Mouse (Mus musculus): ENCODE data around the gene Kctd5. TPM values are rescaled to one million over a fixed set of nuclear protein-coding genes. Genes with fewer than 3 reads are reported as not detected.

Gene Kctd5
- polyA plus RNA-seq, 1 experiment from 2014 or later: 73.4 TPM

DNA sequence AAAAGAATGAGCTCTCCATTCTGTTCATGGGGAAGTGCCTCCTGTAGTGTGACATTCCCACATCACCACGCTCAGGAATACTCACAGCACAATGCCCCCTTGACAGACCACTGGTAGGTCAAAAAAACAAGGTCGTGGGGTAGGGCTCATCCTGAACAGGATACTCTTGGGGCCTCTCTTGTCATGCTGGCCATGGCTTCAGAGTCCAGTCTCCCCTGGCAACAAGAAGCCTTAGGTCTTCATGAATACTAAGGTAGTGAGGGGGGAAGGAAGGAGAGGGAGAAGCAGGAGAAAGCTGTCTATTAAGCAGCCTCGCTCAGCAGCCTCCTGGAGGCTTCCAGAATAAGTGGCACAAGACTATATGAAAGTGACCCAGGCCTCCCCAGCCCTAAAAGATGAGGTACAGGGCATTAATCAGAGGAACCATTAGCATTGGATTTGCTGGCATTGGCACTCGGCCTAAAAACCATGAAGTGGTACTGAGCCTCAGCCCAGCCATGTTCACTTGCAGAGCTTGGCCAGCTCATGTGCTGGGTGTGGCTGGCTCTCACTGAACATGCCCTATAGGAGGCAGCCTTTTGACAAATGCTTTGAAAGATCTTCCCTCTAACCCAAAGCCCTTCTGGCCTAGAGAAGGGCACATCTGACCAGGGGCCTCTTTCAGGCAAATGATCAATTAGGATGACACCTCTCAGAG lies 10.7 kb downstream of the Kctd5 start:
- Histone ChIP-seq H3K27ac (0 out of 2 replicates have a peak overlapping the region, but pooled peaks have one; percentile 14), H3K4me1 (peaks cover 11% of the 10 kb centered on the region; the same call in 1 of the 2 replicates), H3K4me2 (no peak overlapping the region), H3K27me3 (replicated peaks) (no peaks in the 10 kb centered on the region), H3K36me3 (replicated peaks) (peaks cover 24% of the 10 kb centered on the region), H3K9ac (no peak overlapping the region), H3K4me3 (no peak overlapping the region), H3K9me3 (no peaks in the 10 kb centered on the region)
- WGBS: 78% methylated on average over 4 of the region's 4 CpGs
- ATAC-seq (replicated peaks): no peak

- no peak overlapping the region for H3K4me3 ChIP-seq
- H3K4me1 ChIP-seq: 0 out of 2 replicates have a peak, but pooled peaks cover 4% of the 10 kb centered on the region
- no peaks in the 10 kb centered on the region for H3K27me3 ChIP-seq (replicated peaks)
- H3K9me3 ChIP-seq: no peaks in the 10 kb centered on the region
- WGBS: 96% methylated on average over 5 of the region's 5 CpGs
- H3K27ac ChIP-seq: no peak overlapping the region
- no peak for ATAC-seq (replicated peaks)
- H3K4me2 ChIP-seq: no peak overlapping the region
- no peak overlapping the region for H3K9ac ChIP-seq
- H3K36me3 ChIP-seq (replicated peaks): peaks cover 61% of the 10 kb centered on the region
Observed at GRCm38 (mm10) chr17:24057730-24058245, 15.5 kb downstream of the Kctd5 start.

DNA sequence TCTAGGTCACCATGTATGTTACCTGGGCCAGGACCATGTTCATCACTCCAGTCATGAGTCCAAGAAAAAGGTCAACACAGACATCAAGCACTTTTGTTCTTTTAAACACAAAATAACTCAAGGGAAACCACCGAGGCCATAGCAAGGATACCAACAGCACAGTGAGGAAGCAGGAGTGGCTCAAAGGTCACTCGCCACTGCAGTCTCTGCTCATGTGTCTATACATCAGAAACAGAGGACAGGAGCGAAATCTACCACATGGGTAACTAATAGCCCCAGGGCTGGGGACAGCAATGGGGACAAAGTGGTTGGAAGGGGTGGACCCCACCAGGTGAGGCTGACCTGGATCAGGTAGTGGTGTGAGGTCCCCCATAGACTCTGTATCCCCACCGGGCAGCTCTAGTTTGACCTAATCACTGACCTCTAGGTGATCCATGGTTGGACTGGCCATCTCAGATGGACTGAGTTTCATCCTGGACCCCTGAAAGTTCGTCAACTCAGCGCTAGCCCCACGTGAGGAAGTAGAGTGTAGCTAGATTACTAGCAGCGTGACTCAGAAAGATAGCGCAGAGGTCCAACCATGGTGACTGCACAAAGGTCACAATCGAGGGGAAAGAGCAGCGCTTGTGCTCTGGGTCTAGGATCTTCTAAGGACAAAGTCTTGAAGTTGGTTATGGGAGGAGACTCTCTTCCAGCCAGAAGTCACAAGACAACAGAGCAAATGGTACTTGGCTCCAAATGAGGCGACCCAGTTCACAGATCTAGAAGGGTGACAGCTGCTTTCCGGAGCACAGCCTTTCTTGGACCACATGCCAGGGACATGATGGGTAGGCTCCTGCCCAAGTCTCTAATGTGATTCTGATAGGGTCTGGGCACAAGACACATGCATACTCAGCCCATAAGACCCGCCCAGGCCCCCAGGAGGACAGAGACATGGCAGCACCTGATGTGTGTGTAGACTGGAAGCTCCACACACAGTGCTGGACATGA lies 16.4 kb downstream of the Kctd5 start:
- Histone ChIP-seq H3K36me3 (replicated peaks) (peaks cover 68% of the 10 kb centered on the region), H3K9ac (no peak overlapping the region), H3K4me2 (no peak overlapping the region), H3K4me1 (no peaks in the 10 kb centered on the region), H3K27ac (no peak overlapping the region), H3K9me3 (no peaks in the 10 kb centered on the region), H3K4me3 (no peak overlapping the region), H3K27me3 (replicated peaks) (no peaks in the 10 kb centered on the region)
- no peak for ATAC-seq (replicated peaks)
- WGBS: 95% methylated on average over 14 of the region's 14 CpGs

DNA sequence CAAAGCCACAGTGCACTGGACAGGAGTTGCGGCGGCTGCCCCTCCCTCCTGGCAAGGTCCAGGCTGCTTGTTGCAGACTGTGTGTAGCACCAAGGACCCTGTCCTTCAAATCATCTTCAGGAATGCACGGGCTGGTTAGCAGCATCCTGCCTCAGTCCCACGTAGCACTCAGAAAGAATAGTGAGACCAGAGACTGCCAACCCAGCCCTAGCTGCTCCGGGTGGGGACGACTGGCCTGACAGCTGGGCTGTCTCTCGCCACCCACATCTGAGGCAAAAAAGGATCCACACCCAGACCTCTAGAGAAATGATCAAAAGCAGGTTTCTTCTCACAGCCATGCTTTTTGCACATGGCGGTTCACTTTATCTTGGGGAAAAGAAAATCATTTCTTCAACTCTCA lies 24.3 kb downstream of the Kctd5 start:
- no peak overlapping the region for H3K9ac ChIP-seq
- H3K36me3 ChIP-seq (replicated peaks): peaks cover 46% of the 10 kb centered on the region
- no peaks in the 10 kb centered on the region for H3K27me3 ChIP-seq (replicated peaks)
- 96% methylated on average over 8 of the region's 8 CpGs for WGBS
- no peaks in the 10 kb centered on the region for H3K4me1 ChIP-seq
- ATAC-seq (replicated peaks): no peak
- H3K27ac ChIP-seq: no peak overlapping the region
- no peak overlapping the region for H3K4me2 ChIP-seq
- H3K4me3 ChIP-seq: no peak overlapping the region
- no peaks in the 10 kb centered on the region for H3K9me3 ChIP-seq

DNA sequence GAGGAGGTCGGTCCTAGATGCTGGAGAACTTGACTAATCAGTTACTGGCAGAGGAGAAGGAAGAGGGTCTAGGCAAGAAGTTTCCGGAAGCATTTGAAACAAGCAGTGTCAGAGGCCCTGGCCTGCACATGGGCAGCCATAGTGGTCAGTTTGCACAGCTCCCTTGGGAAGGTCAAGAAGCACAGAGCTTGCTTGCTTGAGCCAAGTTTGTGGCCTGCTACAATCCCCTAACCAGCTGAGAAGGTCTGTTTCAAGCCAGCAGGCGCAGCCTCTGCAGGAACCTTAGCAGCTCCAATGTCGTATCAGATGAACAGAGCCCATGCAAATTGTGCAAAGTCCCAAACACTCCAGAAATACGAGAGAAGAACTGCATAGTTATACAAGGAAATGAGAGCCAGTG lies 25.2 kb downstream of the Kctd5 start:
- Histone ChIP-seq H3K36me3 (replicated peaks) (peaks cover 43% of the 10 kb centered on the region), H3K4me1 (no peaks in the 10 kb centered on the region), H3K27me3 (replicated peaks) (no peaks in the 10 kb centered on the region), H3K9ac (no peak overlapping the region), H3K27ac (no peak overlapping the region), H3K9me3 (no peaks in the 10 kb centered on the region), H3K4me2 (no peak overlapping the region), H3K4me3 (no peak overlapping the region)
- no peak for ATAC-seq (replicated peaks)
- WGBS: 93% methylated on average over 5 of the region's 5 CpGs

DNA sequence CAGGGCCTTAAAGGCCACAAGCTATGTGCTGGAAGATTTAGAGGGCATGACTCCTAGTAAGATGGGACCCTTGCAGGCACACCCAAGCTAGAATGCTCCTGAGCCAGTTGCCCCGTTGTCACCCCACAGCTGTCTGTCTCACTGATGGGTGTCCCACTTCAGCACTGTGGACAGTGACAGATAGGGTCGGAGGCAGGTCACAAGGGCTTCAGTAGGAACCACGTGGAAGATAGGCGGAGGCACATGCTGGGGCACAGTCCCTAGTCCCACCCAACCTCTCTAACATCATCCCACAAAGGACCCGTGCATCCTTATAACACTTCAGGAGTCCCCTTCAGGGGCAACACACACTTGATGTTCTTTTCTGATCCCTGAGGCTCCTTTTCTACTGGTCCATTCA lies 27.3 kb downstream of the Kctd5 start:
- Histone ChIP-seq H3K27ac (no peak overlapping the region), H3K4me2 (no peak overlapping the region), H3K4me3 (no peak overlapping the region), H3K27me3 (replicated peaks) (no peaks in the 10 kb centered on the region), H3K4me1 (no peaks in the 10 kb centered on the region), H3K36me3 (replicated peaks) (peaks cover 29% of the 10 kb centered on the region), H3K9me3 (no peaks in the 10 kb centered on the region), H3K9ac (no peak overlapping the region)
- 61% methylated on average over 5 of the region's 5 CpGs for WGBS
- no peak for ATAC-seq (replicated peaks)

- H3K27me3 ChIP-seq (replicated peaks): no peaks in the 10 kb centered on the region
- no peak overlapping the region for H3K4me3 ChIP-seq
- H3K27ac ChIP-seq: no peak overlapping the region
- WGBS: 85% methylated on average over 10 of the region's 10 CpGs
- no peak overlapping the region for H3K9ac ChIP-seq
- peaks cover 25% of the 10 kb centered on the region for H3K36me3 ChIP-seq (replicated peaks)
- no peaks in the 10 kb centered on the region for H3K9me3 ChIP-seq
- H3K4me1 ChIP-seq: no peaks in the 10 kb centered on the region
- no peak overlapping the region for H3K4me2 ChIP-seq
- ATAC-seq (replicated peaks): no peak
Observed at GRCm38 (mm10) chr17:24045608-24046007, 27.7 kb downstream of the Kctd5 start.

DNA sequence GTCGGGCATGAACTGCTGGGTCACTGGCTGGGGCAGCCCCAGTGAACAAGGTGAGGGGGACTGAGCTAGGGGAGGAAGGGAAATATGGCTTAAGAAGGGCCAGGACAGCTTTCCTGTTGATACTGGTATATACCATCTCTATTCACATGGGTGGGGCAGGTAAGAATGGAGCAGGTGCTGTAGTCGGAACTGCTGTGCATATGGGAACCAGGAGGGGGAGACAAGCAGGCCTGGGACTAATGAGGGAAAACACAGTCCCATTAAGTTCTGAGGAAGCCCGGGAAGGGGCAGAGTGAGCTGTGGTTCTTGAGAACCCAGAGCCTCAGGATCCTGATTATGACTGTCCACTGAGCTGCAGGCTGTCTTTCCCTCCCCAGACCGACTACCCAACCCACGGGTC lies 28.8 kb downstream of the Kctd5 start:
- no peak overlapping the region for H3K4me3 ChIP-seq
- no peaks in the 10 kb centered on the region for H3K27me3 ChIP-seq (replicated peaks)
- H3K36me3 ChIP-seq (replicated peaks): peaks cover 20% of the 10 kb centered on the region; the same call in 1 of the 2 replicates
- no peak overlapping the region for H3K9ac ChIP-seq
- H3K4me1 ChIP-seq: no peaks in the 10 kb centered on the region
- H3K4me2 ChIP-seq: no peak overlapping the region
- WGBS: 77% methylated on average over 5 of the region's 5 CpGs
- no peak overlapping the region for H3K27ac ChIP-seq
- H3K9me3 ChIP-seq: no peaks in the 10 kb centered on the region
- no peak for ATAC-seq (replicated peaks)

DNA sequence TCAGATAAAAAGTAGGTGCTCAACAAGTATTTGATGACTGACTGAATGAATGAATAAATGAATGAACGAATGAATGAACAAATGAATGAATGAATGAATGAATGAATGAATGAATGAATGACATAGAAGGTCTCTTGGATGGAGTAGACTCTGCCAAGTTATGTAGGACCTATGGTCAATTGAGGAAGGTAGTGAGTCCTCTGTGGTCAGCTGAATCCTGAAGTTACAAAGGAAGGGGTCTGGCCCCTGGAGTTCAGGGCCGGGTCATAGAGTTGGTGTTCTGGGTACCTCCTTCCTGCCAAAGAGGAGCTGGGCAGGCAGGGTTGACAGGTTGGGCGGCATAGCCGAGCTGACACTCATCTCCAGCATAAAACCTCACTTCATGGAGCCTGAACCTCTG lies 35.4 kb downstream of the Kctd5 start, which contains the start of gene Prss27:
TSS of gene Prss27 (plus strand) at position 301 of the 400 bp plus-strand sequence.
- Histone ChIP-seq H3K4me3 (no peak within 1 kb of the TSS), H3K4me1 (no peaks in the 10 kb centered on the region), H3K27ac (no peak within 1 kb of the TSS), H3K9ac (no peak within 1 kb of the TSS), H3K9me3 (no peaks in the 10 kb centered on the region), H3K4me2 (no peak within 1 kb of the TSS), H3K27me3 (replicated peaks) (no peaks in the 10 kb centered on the region), H3K36me3 (replicated peaks) (no peaks in the 10 kb centered on the region)
- no peak for ATAC-seq (replicated peaks)
- 73% methylated on average over 4 of the region's 4 CpGs for WGBS

GRCm38 (mm10) chr17:24037360-24037759 lies 35.9 kb downstream of the Kctd5 start:
- Histone ChIP-seq H3K36me3 (replicated peaks) (no peaks in the 10 kb centered on the region), H3K9ac (no peak overlapping the region), H3K4me3 (no peak overlapping the region), H3K4me1 (no peaks in the 10 kb centered on the region), H3K9me3 (no peaks in the 10 kb centered on the region), H3K4me2 (no peak overlapping the region), H3K27ac (no peak overlapping the region), H3K27me3 (replicated peaks) (no peaks in the 10 kb centered on the region)
- no peak for ATAC-seq (replicated peaks)
- WGBS: 87% methylated on average over 13 of the region's 13 CpGs

DNA sequence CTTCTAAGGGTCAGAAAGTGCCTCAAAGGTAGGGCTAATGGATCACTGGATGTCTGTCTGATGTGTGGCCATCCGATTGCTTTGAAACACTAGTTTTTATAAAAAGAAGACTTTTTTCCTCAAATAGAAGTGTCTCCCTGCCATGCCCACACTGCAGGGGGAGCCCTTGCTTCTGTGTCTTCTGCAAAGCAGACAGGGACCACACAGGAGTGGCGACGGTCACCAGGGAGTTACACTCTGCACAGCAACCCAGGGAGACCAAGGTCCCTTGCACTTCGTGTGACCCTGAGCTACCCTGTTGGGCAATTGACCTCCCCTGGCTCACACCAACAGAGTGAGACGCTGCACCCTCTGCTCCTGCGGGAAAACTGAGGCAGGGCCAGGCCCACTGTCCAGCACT lies 36.3 kb downstream of the Kctd5 start:
- no peaks in the 10 kb centered on the region for H3K36me3 ChIP-seq (replicated peaks)
- no peak overlapping the region for H3K4me3 ChIP-seq
- 76% methylated on average over 6 of the region's 6 CpGs for WGBS
- H3K27me3 ChIP-seq (replicated peaks): no peaks in the 10 kb centered on the region
- no peaks in the 10 kb centered on the region for H3K4me1 ChIP-seq
- H3K4me2 ChIP-seq: no peak overlapping the region
- H3K9me3 ChIP-seq: no peaks in the 10 kb centered on the region
- no peak for ATAC-seq (replicated peaks)
- H3K27ac ChIP-seq: no peak overlapping the region
- H3K9ac ChIP-seq: no peak overlapping the region

GRCm38 (mm10) chr17:24035087-24035486 lies 38.2 kb downstream of the Kctd5 start:
- Histone ChIP-seq H3K4me1 (no peaks in the 10 kb centered on the region), H3K36me3 (replicated peaks) (no peaks in the 10 kb centered on the region), H3K27ac (no peak overlapping the region), H3K9ac (no peak overlapping the region), H3K27me3 (replicated peaks) (no peaks in the 10 kb centered on the region), H3K9me3 (no peaks in the 10 kb centered on the region), H3K4me3 (no peak overlapping the region), H3K4me2 (no peak overlapping the region)
- 82% methylated on average over 7 of the region's 7 CpGs for WGBS
- no peak for ATAC-seq (replicated peaks)

Data from midbrain, embryonic 15.5 days (tissue).